Mouse (Mus musculus): ENCODE measurements around the gene Bpnt1.
"Not testable (repeated sequence)": the region's sequence is repeated elsewhere in the genome, so short reads cannot be mapped to it uniquely, and the experiment has no call there.

The Bpnt1 gene

GRCm38 (mm10) chr1:185331983-185332430 lies at the start of gene Bpnt1:
Gene Bpnt1 (plus strand): TSS chr1:185332149.
- peak; percentile 93 to 94 for DNase-seq (ENCODE audit: low spot score in 2 of 2)

- DNase-seq (ENCODE audit: low spot score in 2 of 2): no peak
These were observed 49.1 kb upstream of the Bpnt1 start for GRCm38 (mm10) chr1:185282846-185283245.

GRCm38 (mm10) chr1:185283247-185283646 lies 48.7 kb upstream of the Bpnt1 start:
- no peak for DNase-seq (ENCODE audit: low spot score in 2 of 2)

GRCm38 (mm10) chr1:185284740-185285139 lies 47.2 kb upstream of the Bpnt1 start:
- DNase-seq (ENCODE audit: low spot score in 2 of 2): peak; percentile 48 to 53

GRCm38 (mm10) chr1:185285171-185285570 lies 46.8 kb upstream of the Bpnt1 start:
- DNase-seq (ENCODE audit: low spot score in 2 of 2): peak; percentile 54 to 68

GRCm38 (mm10) chr1:185287066-185287465 lies 44.9 kb upstream of the Bpnt1 start:
- DNase-seq (ENCODE audit: low spot score in 2 of 2): no peak

GRCm38 (mm10) chr1:185289231-185289630 lies 42.7 kb upstream of the Bpnt1 start:
- no peak for DNase-seq (ENCODE audit: low spot score in 2 of 2)

- no peak for DNase-seq (ENCODE audit: low spot score in 2 of 2)
These were observed 40.6 kb upstream of the Bpnt1 start for GRCm38 (mm10) chr1:185291336-185291735.

GRCm38 (mm10) chr1:185292646-185293360 lies 39.1 kb upstream of the Bpnt1 start:
- DNase-seq (ENCODE audit: low spot score in 2 of 2): no peak

- DNase-seq (ENCODE audit: low spot score in 2 of 2): no peak
These were observed 35.1 kb upstream of the Bpnt1 start for GRCm38 (mm10) chr1:185296850-185297249.

- no peak for DNase-seq (ENCODE audit: low spot score in 2 of 2)
These were observed 33.5 kb upstream of the Bpnt1 start for GRCm38 (mm10) chr1:185298496-185298895.

- DNase-seq (ENCODE audit: low spot score in 2 of 2): no peak
These were observed 29.1 kb upstream of the Bpnt1 start for GRCm38 (mm10) chr1:185302816-185303215.

- no peak for DNase-seq (ENCODE audit: low spot score in 2 of 2)
These were observed 25.1 kb upstream of the Bpnt1 start for GRCm38 (mm10) chr1:185306836-185307235.

GRCm38 (mm10) chr1:185307645-185308044 lies 24.3 kb upstream of the Bpnt1 start:
- DNase-seq (ENCODE audit: low spot score in 2 of 2): no peak

GRCm38 (mm10) chr1:185308334-185308733 lies 23.6 kb upstream of the Bpnt1 start:
- DNase-seq (ENCODE audit: low spot score in 2 of 2): no peak

- no peak for DNase-seq (ENCODE audit: low spot score in 2 of 2)
These were observed 23.0 kb upstream of the Bpnt1 start for GRCm38 (mm10) chr1:185308908-185309307.

- no peak for DNase-seq (ENCODE audit: low spot score in 2 of 2)
These were observed 20.0 kb upstream of the Bpnt1 start for GRCm38 (mm10) chr1:185311949-185312348.

GRCm38 (mm10) chr1:185314546-185314945 lies 17.4 kb upstream of the Bpnt1 start:
- DNase-seq (ENCODE audit: low spot score in 2 of 2): no peak

- DNase-seq (ENCODE audit: low spot score in 2 of 2): peak; percentile 39 to 59
These were observed 15.9 kb upstream of the Bpnt1 start for GRCm38 (mm10) chr1:185315846-185316568.

- not testable (repeated sequence) for DNase-seq (ENCODE audit: low spot score in 2 of 2)
These were observed 4.1 kb upstream of the Bpnt1 start for GRCm38 (mm10) chr1:185327754-185328345.

GRCm38 (mm10) chr1:185328721-185329610 lies 3.0 kb upstream of the Bpnt1 start, which contains the start of gene Iars2:
Gene Iars2 (minus strand): TSS chr1:185329396.
- DNase-seq (ENCODE audit: low spot score in 2 of 2): peak; percentile 92 to 94

- no peak for DNase-seq (ENCODE audit: low spot score in 2 of 2)
These were observed 2.1 kb upstream of the Bpnt1 start for GRCm38 (mm10) chr1:185329851-185330250.

Measured in right cerebral cortex, postnatal 10 days (tissue).